Mouse (Mus musculus) left cerebral cortex, postnatal 14 days (tissue): ENCODE measurements around the gene Aplnr. TPM values are rescaled to one million over a fixed set of nuclear protein-coding genes. Genes with fewer than 3 reads are reported as not detected.

Source experiments
- DNase-seq, 2 experiments: peaks; one replicate each; pipeline ENCODE4 v3.0.0; 2021 to 2022; ENCODE audit warnings: low spot score in 2 of 2, mixed read lengths in 1 of 2
- intact Hi-C: fragments of 180-260 bp; cut with DNase I; formaldehyde crosslinking; loops from one replicate; pipeline ENCODE4 v1.15.1; 2025
- total RNA-seq, 2 experiments: library from RNA; stranded (reverse); gene quantifications; 2 replicates each; pipeline ENCODE4 v1.2.3; 2021

Gene Aplnr
- total RNA-seq, 2 experiments from 2014 or later: 10.5 to 12.5 TPM

DNA sequence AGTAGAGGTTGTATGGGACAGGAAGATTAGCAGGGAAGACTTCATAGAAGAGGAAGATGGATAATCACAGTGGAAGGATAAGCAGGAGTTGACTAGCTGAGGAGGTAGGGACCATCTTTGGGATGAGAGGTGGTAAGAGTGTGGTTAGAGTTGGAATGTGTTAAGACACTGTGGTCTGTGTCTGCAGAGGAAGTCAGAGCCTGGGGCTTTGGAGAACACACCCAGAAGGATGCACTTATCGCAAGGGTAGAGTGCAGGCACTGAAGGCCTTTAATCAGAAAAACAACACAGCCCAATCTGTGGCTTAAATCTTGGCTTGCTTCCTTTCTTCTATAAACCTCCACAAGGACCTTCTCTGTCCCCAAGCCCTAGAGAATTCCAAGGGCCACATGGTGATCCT, 32.3 kb downstream of the Aplnr start:
- intact Hi-C loops: no loop called here

DNA sequence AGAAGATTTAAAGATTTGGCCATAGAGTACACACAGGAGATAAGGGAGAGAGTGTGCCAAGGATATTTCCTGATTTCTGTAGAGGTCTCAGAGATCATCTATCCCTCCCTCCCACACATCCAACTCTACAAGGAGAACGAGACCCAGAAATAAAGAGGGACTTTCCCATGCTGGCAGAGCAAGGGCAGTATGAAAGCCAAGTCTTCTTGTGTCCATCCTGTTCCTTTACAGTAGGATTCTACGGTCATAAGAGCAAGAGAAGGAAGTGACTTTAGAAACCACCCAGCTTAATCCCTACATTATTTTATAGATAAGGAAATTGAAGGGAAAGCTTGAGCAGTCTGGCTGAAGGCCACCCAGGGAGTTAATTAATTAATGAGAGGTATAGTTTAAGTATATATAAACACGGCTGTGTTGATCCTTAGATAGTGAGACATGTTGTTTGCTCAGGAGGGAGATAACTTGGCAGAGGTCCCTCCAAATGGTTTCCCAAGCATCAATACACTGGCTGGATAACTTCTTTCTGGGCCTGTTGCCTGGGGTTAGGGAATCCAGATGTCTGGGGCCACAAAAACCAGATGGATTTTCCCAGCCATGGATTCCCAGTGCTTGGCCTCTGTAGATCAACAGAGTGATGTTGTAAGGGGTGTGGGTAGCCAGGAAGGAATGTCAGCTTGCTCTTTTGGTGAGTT, 36.2 kb downstream of the Aplnr start:
- no peak for DNase-seq
- intact Hi-C loops: no loop called here

More for the DNA sequence above, 32.3 kb downstream of the Aplnr start:
- DNase-seq: no peak

DNA sequence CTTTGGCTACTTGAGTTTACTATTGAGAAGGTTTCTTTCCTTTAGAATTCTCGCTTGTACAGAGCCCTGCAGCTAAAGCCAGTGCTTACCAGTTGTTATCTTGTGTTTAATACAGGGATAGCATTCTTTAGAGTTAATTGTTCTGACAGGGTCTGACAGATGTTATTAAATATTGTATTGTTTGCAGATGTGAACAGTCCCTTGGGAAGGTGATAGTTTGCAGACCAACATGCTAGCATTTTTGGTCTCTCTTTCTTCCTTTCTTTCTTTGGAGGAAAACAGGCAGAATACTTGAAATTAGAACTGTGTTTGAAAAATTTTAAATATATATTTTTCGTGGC, 36.7 kb downstream of the Aplnr start:
- intact Hi-C loops: no loop called here

DNA sequence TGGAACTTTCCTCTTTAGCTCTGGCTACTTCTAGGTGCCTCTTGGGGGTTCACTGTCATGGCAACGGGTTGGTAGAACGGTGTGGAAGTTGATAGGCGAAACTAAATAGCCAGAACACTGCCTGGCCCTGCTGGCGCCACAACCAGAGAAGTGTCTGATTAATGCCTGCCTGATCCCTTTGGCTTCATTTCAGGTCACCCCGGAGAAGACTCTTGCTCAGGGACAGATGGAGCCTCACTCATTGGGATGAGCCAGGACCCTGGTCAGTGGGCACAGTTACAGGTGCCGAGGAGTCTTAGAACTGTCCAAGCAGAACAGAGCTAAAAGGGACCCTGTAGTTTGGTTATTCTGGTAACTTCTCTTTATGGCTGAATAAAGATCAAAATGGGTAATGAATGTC, 37.5 kb downstream of the Aplnr start:
- no peak for DNase-seq
- intact Hi-C loops: no loop called here

More for the DNA sequence above, 36.7 kb downstream of the Aplnr start:
- DNase-seq: no peak

DNA sequence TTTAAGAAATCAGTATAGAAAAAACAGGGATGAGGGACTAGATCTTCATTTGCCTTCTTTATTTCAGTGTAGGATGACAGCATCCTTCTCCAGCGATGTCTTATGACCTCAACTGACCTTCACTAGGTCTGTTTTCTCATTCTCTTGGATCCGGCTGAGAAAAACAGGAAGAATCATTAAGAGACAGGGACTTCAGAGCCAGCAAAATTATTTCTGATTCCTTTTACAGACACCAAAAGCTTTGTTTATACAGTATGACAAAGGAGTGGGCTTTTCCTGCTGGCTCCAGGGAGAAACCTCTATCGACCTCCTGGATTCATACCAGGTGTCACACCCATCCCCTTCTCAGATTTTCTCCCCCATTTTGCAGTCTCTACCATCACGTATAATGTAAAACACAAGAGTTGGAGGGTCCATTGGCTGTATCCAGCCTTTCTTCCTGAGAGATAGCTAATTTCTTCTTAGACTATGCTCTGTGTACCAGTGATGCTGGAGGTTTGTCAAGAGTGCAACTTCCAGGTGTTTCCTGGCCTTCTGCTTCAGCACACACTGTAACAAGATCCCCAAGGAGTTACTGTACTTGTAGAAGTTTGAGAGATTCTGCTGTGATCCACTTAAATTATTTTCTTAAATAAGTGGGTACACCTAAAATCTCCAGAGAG, 42.2 kb downstream of the Aplnr start:
- no peak for DNase-seq
- intact Hi-C loops: no loop called here

DNA sequence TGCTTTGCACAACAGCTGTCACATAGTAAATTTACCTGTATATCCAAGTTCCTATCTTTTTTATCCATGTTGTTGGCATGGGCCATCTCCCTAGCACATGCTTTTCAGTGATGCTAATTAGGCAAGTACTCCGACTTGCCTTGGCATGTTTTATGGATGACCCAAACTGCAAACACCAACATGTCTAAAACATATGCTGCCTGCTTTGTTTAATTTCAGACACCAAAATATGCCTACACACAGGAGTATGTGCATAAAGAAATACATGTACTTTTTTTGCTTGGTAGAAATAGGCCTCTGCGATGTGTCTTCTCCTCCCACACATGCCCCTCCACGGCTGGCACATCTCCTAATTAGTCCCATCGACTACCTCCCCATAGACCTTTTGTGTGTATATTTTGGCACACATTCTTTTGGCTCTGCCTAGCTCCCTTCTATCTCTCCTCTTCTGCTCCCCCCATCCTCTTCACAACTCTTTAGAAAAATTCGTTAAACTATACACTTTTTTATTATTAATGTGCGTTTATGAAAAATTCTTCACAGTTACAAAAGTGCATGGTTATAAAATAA, 51.6 kb downstream of the Aplnr start:
- intact Hi-C loops: no loop called here
- DNase-seq: no peak

Other genes with a start within 250 kb of the Aplnr start
- 10 to 100 TPM; 92.2 to 95.0 TPM for gene Rtn4rl2, start 249.5 kb upstream of the Aplnr start, total RNA-seq
- gene Slc43a3, start 199.6 kb upstream of the Aplnr start, total RNA-seq: 1 to 10 TPM in 1 of 2 experiments, under 1 TPM in 1; 0.99 to 1.1 TPM
- gene Prg2, start 155.8 kb upstream of the Aplnr start, total RNA-seq: not detected
- gene Prg3, start 148.0 kb upstream of the Aplnr start, total RNA-seq: not detected
- 10 to 100 TPM; 88.8 to 93.6 TPM for gene Ssrp1, start 99.0 kb upstream of the Aplnr start, total RNA-seq
- 1 to 10 TPM; 1.4 to 2.0 TPM for gene P2rx3, start 98.8 kb upstream of the Aplnr start, total RNA-seq
- gene Tnks1bp1, start 88.2 kb upstream of the Aplnr start, total RNA-seq: 100 to 1,000 TPM in 1 of 2 experiments, 10 to 100 TPM in 1; 88.5 to 102 TPM
- 10 to 100 TPM; 35.6 to 44.1 TPM for gene Lrrc55, start 61.0 kb downstream of the Aplnr start, total RNA-seq
- not detected for gene Olfr987, start 203.1 kb downstream of the Aplnr start, total RNA-seq
- not detected for gene Olfr988, start 227.0 kb downstream of the Aplnr start, total RNA-seq